Mouse (Mus musculus) liver, postnatal 0 days (tissue): ENCODE data around the gene Btbd9.

Experiments used
- CTCF ChIP-seq: sonication (generic); IDR thresholded peaks from 2 replicates; pipeline ENCODE4 v1.5.1; 2016; ENCODE audit warnings: antibody characterized with exemption, low read depth
- EP300 ChIP-seq: IDR thresholded peaks from 2 replicates; pipeline ENCODE4 v1.6.1; 2016; ENCODE audit warnings: antibody characterized with exemption, low read depth, mild to moderate bottlenecking

- TF ChIP-seq CTCF (no peak), EP300 (no peak)
Measured at GRCm38 (mm10) chr17:30498376-30498719, 77.9 kb downstream of the Btbd9 start.
